Mouse (Mus musculus) cerebellum, adult 9-11 months (tissue): Measurements from ENCODE around the gene Retnla.
"Not testable (repeated sequence)": the region's sequence is repeated elsewhere in the genome, so short reads cannot be mapped to it uniquely, and the experiment has no call there.

Experiments used
- DNase-seq: peaks from one replicate; pipeline ENCODE4 v3.0.0; 2022

The Retnla gene

DNA sequence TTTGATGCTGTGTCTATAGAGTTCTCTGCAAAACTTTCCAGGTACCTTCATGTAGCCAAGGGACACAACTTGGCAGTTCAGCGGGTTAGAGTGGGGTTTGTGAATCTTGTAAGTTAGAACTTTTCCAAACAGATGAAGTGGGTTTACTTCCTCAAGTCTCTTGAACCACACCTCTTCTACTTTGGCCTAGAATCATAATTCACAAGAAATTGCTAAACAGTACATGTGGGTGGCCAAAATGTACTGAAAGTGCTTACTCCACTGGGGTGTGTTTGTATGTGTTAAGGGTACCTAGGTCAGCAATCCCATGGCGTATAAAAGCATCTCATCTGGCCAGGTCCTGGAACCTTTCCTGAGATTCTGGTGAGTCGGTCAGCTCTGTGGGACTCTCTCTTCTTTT, at the start of gene Retnla:
TSS of gene Retnla (plus strand) at position 286 of the 400 bp plus-strand sequence.
- no peak for DNase-seq

DNA sequence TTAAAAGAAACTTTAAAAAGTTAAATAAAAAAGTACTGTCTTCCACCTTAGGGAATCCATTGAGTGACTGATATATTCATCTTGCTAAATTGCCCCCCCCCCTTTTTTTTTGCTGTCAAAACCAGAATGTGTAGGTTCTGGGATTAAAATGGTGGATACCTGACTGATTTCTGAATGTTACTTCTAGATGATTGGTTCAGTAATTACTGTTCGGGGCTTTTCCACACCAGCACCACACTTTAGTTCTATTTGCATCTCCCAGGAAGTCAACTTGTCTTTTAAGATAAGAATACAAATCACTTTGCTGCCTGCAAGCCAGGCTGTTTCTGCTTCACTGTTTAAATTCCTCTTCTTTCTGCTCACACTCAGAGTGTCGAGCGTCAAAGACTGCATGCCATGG, 44.1 kb upstream of the Retnla start:
- no peak for DNase-seq

DNA sequence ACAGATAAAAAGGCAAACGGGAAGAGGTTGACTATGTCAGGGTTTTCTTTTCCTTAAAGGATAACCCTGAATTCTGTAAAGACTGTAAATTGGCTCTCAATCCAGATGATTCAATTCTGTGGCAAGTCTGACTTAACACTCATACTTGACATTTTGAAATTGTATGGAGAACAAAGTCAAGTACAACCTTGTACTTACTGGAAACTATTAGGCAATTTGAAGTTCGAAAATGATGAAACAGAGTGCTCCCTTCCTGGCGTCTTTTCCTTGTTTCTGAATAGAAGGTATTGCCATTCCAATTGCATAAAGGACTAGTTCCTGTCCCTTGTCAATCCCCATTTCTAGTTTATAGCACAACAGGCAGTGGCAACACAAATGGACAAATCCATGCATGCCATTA, 42.9 kb upstream of the Retnla start:
- DNase-seq: no peak

DNA sequence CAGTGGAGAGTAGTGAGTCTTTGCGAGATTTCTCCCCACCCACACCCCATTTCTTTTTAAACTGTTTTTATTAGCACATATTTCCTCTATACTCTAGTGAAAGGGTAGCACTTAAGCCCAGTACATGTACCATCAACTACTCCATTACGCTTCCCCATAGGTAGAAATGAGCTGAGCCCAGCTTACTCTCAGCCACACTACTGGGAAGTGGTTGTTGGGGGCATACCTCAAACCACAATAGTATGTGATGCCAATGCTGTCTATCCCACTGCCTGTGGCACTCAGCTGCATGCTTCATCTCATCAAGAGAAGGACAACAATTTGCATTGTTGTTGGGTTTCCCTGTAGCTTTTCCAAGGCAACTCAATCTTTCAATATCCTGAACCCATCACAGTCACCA, 41.4 kb upstream of the Retnla start:
- DNase-seq: no peak

DNA sequence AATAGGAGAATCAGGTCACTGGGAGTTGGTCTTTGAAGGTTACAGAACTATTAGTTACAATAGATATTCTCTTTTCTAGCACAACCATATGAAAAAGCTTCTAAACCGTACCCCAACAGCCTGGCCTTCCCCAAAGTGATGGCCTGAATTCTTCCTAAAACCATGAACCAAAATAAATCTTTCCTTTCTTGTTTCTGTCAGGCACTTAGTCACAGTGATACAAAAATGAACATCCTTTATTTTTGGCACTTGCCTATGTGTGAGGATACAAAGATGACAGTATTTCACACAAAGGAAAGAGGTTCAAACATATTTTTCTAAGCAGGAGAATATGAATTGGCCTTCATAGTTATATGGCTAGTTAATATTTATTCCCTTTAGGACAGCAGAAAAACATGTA, 36.9 kb upstream of the Retnla start:
- no peak for DNase-seq

DNA sequence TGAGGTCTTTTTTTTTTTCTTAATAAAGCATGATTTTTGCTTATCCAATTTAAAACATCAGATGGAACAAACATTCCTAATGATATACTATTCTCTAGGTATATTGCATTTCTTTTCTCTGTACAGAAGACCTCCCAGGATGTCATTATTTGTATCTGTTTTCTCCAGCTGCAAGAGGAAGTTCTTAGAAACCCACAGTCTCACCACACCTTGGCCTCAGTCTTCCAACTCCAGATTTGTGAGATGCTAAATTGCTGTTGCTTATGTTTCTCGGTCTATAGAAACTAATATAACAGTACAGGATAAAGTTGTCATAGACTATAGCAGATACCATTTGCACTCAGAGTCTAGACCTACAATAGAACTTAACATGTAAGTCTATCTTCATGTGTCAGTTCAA, 35.8 kb upstream of the Retnla start:
- no peak for DNase-seq

DNA sequence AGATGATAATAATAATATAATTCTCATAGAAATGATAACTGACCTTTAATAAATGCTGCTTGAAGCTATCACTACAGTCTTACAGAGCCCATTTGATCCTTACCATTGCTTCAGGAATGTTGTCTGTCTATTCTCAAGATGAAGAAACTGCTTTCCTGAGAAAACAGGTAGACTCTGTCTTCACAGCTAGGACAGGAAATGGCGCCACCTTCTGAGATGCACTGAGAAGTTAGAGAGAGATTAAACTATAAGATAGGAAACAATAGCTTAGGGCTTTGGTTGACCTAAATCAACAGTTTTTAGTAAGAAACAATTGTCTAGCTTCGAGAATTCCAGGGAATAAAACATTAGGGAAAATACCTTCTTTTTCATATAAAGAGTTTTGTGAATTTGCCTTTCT, 33.0 kb upstream of the Retnla start:
- no peak for DNase-seq

DNA sequence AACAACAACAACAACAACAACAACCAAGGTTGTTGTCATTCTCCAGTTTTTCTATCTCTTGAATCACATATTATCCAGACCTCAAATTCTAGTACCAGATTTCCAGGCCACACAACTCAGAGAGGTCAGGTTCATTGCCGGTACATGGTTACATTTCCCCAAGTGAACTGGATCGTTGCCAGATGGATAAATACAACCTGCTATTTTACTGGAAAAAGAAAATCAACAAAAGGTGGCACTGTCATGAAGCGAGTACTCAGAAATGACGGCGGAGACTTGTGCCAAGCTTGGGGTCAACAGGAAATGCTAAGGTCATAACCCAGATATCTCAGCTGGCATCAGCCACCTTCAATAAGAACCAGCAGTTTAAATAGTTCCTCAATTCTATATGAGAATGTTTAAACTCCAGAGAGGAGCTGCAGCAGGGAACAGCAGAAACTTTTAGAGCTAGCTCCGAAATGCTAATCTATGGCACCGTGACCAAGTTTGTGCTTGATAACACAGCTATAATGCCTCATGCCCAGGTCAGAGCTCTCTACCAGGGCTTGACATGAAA, 30.4 kb upstream of the Retnla start:
- no peak for DNase-seq

DNA sequence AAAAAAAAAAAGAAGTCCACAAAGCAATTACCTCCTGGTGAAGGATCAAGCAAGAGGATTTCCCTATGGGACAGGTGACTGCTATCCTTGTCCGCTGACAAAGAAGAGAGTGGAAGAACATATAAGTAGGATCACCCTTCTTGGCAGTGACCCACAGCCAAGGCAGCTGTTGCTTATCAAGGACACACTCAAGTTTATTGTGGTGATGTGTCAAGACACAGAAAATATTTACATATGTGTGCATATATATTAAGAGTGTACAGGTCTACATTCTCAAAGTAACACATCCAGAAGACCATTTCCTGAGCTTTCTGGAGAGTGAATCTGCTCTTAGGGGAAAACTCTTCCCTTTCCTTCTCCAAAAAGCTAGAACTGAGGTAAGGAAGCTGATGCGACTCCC, 25.7 kb upstream of the Retnla start, which contains the start of gene Retnlb:
TSS of gene Retnlb (plus strand) at position 162 of the 400 bp plus-strand sequence.
- no peak for DNase-seq

DNA sequence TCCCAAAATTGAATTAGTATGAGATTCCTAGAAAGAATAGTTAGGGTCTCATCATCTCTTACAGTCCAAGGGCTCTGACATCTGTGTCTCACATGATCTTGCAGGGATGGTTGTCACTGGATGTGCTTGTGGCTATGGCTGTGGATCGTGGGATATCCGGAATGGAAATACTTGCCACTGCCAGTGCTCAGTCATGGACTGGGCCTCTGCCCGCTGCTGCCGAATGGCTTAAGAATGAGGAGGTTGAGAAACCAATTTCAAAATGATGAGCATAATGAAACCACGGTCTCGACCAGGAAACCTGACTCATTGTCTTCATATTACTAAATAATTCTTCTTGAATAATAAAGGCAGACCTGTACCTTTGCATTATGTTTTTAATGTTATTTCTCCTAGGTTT, 23.8 kb upstream of the Retnla start:
- DNase-seq: no peak

DNA sequence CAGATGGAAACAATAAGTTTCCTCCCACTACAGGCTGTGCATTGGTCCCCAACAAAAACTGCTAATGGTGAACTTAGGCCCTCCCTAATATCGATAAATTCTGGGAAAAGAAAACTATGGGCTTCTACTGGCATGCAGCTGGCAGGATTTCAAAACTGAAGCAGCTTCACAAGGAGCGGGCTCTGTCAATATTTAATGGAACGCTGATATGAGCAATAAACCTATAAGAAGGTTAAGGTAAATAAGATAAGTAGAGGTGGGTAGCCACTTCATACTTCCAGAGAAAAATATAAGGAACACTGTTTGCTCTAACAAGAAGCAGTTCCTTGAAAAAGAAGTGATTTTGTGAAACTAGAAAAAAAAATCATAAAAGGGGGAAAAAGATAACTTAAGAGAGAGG, 15.9 kb upstream of the Retnla start:
- DNase-seq: no peak

DNA sequence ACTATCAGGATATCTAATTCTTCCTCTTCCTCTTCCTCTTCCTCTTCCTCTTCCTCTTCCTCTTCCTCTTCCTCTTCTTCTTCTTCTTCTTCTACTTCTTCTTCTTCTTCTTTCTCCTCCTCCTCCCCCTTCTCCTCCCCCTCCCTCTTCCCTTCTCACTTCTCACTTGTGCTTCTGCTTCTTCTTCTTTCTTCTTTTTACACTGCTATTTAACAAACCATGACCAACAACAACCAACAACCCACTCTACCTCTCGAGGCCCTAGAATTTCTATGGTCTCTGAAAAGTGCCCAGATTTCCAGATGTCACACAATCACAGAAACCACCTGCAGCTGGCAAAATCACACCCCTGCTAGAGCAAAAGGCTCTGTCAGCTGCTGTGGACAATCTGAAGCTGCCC, 14.7 kb upstream of the Retnla start:
- no peak for DNase-seq

DNA sequence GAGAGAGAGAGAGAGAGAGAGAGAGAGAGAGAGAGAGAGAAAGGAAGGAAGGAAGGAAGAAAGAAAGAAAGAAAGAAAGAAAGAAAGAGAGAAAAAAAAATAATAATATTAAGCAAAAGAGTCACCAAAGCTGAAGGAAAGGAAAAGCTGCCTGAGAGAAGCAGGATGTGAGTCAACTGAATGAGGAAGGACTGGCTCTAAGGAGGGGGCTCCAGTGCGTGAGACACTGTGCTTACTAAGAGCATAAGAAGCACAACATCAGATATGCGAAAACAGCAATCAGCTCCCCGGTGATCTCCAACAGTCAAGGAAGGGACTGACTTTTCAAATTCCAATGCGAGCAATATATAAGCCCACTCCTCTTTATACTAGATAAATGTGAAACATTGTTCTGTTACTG, 13.3 kb upstream of the Retnla start:
- DNase-seq: no peak

DNA sequence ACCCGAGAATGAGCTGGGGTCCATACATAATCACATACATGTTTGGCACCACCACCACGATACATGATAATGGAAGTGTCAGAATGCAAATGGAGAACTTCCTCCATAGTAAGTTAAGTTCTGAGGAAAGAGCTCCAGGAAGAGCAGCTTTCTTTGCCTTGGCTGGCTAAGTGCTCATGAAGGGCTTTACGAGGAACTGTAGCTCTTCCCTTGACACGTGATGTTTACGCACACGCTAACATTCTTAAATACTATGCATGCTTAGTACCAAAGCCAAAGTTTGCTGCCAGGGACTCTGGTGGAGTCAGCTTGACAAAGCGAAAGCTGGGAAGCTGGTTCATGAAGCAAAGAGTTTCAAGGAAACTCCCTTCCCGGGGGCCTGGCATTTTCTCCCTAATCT, 10.3 kb upstream of the Retnla start:
- DNase-seq: no peak

DNA sequence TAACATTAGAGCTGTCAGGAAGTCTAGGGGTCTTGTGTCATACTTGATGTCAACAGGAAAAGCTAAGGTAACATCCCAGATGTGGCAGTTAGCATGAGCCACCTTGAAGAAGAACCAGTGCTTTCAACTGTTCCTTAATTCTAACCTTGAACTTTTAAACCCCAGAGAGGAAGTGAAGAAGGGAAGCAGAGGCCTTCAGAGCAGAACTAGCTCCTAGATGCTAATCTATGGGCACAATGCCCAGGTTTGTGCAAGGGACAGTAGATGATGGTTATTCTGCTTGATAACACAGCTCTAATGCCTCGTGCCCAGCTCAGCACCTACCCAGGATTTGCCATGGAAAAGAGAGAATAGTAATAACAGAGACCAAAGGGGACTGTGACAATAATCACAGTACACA, 8.7 kb upstream of the Retnla start:
- DNase-seq: not testable (repeated sequence)

DNA sequence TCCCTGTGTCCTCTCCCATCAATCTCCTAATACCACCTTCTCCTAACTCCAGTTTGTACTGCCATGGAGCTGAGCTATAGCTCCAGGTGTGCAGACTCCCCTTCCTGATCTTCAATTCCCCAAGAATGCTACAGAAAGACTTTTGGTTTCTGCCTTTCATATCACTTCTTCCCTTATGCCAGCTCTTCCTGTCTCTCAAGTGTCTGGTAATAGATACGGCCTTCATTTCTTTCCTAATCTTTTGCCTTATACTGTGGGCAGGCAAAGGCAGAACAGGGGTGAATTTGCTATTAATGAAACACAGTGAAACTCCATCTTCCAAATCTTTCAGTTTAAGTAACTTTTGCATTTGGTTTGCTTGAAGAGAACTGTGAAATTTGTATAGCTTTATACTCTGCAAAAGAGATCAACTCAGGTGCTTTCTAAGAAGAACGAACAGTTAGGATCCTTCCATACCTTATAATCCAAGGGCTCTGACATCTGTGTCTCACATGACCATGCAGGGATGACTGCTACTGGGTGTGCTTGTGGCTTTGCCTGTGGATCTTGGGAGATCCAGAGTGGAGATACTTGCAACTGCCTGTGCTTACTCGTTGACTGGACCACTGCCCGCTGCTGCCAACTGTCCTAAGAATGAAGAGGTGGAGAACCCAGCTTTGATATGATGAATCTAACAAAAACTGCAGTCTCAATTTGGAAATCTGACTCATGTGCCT, 1.5 kb downstream of the Retnla start:
- no peak for DNase-seq

DNA sequence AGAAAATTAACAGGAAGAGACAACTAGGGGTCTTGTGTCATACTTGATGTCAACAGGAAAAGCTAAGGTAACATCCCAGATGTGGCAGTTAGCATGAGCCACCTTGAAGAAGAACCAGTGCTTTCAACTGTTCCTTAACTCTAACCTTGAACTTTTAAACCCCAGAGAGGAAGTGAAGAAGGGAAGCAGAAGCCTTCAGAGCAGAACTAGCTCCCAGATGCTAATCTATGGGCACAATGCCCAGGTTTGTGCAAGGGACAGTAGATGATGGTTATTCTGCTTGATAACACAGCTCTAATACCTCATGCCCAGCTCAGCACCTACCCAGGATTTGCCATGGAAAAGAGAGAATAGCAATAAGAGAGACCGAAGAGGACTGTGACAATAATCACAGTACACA, 22.7 kb downstream of the Retnla start:
- DNase-seq: not testable (repeated sequence)

DNA sequence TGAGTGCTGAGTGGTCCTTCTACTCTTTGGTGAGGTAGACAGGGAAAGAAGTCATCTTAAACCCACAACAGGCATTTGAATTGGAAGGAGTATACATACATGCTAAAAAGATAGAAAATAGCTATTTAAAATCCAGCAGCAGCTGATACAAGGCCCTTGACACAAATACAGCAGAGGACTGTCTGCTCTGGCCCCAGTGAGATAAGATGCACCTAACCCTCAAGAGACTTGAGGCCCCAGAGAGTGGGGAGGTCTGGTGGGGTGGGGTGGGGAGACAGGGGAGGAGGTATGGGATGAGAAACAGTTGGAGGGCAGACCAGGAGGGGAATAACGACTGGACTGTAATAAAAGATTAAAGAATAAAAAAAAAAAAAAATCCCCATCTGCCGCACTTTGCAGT, 25.3 kb downstream of the Retnla start:
- no peak for DNase-seq

DNA sequence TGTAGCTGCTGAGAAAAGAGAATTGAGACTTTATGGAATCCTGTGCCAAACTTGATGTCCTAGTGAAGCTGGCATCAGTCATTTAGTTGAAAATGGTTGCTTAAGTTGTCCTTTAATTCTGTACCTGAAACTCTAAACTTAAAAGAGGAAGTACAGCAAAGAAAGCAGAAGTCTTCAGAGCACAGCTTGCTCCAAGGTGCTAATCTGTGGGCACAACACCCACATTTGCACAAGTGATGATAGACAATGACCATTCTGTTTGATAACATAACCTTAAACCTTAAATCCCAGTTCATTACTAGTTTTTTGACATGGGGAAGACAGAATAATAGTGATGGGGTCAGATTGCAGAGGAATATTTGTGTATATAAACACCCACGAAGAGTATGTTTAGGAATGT, 26.3 kb downstream of the Retnla start:
- DNase-seq: no peak

DNA sequence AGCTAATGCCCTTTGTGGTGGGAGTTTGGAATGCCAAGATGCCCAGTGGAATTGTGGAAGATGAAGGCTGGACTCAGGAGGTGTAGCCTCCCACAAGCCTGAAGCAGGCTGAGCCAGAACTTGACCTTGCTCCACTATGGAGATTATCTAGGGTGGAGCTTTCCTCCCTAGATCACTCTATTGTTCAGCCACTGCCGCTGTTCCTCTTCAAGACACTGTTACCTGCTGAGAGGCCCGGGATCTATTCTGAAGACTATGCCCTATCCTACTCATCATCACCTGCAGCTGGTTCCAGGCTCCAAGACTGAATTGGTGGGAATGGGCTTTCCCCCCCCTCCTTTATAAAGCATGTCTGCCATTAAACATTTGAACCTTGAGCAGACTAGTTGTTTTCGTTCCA, 27.3 kb downstream of the Retnla start:
- no peak for DNase-seq

DNA sequence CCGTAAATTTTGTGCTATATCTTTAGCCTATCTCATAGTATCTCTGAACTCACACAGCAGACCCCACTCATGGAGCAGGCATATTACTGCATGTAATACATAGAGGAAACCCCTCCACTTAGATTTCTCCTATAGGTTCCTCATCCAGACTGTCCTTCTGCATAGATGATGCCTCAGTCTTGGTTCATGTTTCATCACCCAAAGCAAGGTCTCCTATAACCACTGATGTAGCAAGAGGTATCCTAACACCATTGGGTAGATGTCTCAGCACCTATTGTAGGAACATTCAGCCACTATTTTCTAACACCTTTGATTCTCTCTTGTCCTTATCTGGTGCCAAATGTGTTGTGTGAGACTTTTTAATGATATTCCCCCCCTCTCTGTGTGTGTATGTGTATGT, 29.4 kb downstream of the Retnla start:
- no peak for DNase-seq

DNA sequence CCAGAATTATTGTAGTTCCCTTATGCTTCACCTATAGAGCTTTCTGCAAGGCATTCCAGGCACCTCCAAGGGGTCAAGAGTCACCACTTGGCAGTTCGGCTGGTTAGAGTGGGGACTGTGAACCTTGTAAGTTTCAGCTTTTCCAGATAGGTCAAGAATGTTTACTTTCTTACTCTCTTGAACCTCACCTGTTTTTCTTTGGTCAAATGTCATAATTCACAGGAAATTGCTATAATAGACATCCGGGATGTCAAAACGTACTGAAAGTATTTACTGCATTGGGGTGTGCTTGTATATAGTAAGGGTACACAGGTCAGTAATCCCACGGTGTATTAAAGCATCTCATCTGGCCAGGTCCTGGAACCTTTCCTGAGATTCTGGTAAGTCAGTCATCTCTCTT, 30.0 kb downstream of the Retnla start, which contains the start of gene Retnlg:
TSS of gene Retnlg (plus strand) at position 301 of the 400 bp plus-strand sequence.
- no peak for DNase-seq

DNA sequence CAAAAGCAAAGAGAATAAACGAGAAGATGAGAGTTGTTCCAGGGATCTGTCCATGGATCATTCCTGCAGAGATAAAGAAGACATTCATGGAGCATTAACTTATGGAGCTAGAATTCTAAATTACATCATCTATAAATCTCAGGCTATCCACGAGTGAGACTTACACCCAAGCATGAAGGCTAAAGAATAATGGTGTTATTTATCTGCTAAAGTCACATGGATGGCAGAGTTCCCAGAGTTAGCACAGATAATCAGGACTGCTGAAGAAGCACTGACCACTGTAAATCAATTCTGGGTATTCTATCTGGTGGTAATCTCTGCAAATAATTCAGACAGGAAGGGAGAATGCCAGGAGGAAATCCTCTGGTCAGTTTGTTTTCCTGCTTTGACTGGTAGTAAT, 48.4 kb downstream of the Retnla start:
- no peak for DNase-seq
